Mouse (Mus musculus) neural tube, embryonic 10.5 days (tissue): ENCODE results near the gene Gphb5.
"Not testable (repeated sequence)": the region's sequence is repeated elsewhere in the genome, so short reads cannot be mapped to it uniquely, and the experiment has no call there.

Experiments
- DNase-seq: peaks from one replicate; pipeline ENCODE4 v3.0.0-alpha.2; 2017; ENCODE audit warnings: low spot score; ENCODE audit errors: extremely low spot score

Gphb5 gene

GRCm38 (mm10) chr12:75416681-75417080, at the start of gene Gphb5:
Gphb5 (minus strand) TSS chr12:75416781.
- DNase-seq, result no peak

DNA sequence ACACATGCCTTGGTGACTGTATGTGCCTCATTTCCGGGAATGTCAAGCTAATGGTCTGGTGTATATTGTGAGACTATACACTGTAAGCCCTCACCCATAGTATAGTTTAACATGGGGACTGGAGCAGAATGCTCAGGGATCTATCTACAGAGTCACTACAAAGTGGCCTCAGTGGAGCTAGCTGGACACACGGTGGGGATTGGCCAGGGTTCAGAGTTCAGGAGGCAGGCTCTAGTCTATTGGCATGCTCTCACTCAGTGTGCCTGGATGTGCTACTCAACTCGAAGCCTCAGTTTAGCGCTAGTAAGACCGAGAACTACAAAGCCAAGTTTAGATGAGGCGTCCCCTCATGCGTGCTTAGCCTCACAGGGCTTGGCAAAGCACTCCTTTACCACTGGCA, 49.6 kb upstream of the Gphb5 start:
- DNase-seq, result no peak

DNA sequence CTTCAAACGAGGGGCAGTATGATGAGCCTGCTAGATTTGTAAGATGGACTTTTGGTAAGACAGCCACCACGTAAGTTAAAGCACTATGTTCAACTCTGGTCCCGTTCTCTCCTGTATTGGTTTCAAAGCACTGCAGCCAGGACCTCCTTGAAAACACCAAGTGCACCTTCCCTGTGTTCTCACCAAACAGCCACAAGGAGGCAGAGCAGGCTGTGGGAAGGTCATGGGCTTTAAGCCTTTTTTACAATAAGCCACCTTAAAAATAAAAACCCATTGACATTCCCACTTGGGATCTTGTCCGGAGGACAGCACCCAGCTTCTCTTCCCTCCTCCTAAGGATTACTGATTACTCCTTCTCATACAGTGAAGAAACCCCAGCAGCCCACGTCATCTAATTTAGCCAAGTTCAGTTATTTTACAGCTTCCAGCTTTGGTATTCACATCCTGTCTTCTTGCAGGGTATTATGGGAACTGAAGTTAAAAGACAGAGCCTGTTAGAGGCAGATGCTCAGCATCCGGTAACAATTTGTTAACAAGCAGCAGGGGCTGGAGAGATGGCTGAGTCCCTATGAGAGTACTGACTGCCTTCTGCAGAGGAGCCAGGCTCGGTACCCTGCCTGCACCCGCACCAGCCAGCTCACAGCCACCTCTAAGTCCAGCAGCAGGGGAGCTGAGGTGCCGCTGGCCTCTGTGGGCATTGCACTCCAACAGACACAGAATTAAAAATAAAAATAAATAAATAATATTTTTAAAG, 47.6 kb upstream of the Gphb5 start:
- no peak for DNase-seq

GRCm38 (mm10) chr12:75460561-75460960, 44.0 kb upstream of the Gphb5 start:
- no peak for DNase-seq

DNA sequence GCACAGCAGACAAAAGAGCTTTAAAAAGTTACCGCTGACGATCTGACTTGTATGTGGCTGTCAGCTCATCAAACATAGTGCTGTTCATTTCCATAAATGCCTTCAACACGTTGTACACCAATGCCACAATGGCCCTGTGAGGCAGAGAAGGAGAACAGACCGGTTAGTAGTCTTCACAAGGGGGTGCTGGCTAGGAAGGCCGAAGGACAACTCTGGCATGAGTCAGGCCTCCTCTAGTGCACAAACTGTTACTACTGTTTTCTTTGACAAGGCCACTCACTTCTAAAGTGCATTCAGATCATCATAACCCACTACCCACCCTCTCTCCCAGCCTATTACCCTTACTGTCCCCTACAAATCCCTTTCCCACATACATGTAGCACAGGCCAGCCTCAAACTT, 43.1 kb upstream of the Gphb5 start:
- no peak for DNase-seq

DNA sequence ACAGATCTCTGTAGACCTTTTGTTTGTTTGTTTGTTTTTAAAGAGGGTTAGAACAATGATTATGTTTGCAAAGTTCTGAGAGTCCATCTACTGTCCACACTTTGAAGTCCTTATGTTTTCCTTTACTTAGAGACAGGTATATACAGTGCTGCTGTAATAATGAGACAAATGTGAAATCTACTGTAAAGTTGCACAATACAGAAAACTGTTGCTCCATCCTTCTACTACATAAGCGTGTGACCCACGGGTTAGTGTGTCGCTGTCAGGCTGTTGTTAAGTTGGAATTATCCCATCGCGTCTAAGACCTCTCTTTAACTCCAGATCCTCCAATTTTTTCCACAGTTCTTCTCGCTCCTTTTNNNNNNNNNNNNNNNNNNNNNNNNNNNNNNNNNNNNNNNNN, 36.9 kb upstream of the Gphb5 start:
- no peak for DNase-seq

DNA sequence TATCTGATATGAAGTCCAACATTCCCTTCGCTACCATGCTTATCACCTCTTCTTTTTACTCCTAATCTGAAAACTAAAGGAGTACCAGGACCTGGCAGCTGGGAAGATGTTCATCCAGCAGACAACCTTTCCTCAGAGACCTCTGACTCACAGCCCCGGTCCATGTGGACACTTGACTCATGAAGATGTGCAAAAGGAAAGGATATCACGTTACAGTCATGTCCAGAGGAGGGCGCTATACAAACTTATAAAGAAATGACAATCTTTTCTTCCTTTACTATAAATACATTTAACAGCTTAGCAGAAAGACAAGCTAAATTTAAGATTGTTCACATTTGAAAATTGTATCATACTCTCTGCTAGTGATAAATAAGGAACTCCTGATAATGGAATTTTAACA, 36.4 kb upstream of the Gphb5 start:
- DNase-seq, result no peak

GRCm38 (mm10) chr12:75450592-75450991, 34.0 kb upstream of the Gphb5 start:
- DNase-seq, result no peak

DNA sequence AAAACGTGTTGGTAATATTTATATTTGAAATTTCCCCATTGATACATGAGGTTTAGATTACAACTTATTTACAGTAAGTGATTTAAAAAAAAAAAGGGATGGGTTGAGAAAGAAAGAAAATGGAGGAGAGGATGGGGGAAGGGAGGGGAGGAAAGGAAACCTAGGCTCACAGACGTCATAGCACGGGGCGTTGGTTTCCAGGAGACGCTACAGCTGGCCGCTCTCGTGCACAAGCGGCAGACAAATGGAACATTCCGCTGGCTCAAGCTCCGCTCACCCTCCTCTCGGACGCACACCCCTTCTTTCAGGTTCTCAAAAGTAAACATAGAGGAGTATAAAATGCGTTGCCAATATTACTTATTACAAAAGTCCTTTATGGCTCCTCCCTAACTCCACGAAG, 33.4 kb upstream of the Gphb5 start:
- DNase-seq, result no peak

DNA sequence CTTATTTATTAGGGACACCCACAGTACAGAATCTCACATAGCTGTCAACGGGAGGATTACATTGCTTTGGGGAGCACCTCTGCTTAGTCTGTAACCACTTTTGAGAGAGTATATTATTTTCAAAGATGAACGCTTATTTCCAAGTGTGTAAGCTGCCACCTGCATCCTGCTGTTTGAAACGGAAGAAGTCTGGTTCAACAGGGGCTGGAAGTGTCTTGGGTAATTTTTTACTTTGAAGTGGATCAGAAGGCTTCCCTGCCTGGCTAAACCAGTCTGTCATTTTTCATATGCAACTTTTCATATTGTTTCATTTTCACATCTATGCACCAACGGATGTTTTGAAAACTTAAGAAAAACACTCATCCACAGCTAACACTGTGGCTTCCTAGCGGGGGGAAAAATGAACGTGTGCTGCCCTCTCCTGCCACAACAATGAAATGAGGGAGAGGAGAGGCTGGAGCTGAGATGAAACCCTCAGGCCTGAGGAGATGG, 32.9 kb upstream of the Gphb5 start:
- DNase-seq, result no peak

GRCm38 (mm10) chr12:75448921-75449320, 32.3 kb upstream of the Gphb5 start:
- DNase-seq, result no peak

DNA sequence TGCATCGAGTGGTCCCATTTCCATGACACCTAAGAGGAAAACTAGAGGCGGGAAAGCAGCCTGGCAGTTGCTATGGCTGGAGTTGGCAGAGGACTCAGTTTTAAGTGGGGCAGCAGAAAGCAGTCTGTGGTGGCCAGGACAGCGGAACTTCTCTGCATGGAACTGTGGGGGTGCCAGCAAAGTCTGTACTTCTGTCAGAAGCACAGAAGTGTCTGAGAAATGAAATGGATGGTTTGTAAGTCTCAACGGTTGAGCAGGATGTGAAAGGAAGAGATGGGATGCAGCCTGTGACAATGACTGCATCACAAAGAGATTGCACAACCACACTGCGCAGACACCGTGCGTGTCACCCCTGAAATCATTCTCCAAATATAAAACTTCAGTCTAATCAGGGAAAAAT, 29.7 kb upstream of the Gphb5 start:
- no peak for DNase-seq

GRCm38 (mm10) chr12:75432400-75432799, 15.8 kb upstream of the Gphb5 start:
- DNase-seq, result not testable (repeated sequence)

DNA sequence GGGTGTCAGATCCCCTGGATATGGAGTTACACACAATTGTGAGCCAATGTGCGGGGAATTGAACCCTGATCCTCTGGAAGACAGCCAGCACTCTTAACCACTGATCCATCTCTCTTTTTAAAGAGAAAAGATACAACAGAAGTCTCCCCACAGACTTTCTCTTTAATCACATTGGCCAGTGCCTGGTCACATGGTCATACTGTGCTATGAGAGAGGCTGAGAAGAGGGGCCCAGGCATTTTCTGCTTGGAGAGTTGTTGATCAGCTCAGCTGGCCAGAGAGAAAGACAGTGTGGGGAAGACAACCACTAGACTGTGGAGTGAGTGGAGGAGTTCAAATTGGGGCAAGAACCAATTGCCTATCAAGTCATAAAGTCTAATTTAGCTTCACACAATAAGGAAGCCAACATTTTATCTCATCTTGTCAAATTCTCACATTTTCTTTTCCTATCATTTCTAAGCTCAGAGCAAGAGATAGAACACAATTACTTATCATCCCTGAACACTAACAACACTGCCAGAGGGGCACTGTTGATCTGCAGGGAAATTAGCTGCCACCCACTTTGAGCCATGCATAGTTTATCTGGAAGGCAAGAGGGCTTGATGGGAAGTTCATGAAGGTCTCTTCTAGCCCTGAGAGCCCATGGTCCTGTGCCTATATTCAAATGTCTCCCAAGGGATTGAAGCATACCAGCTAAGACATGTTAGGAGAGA, 13.3 kb upstream of the Gphb5 start:
- DNase-seq, result no peak

DNA sequence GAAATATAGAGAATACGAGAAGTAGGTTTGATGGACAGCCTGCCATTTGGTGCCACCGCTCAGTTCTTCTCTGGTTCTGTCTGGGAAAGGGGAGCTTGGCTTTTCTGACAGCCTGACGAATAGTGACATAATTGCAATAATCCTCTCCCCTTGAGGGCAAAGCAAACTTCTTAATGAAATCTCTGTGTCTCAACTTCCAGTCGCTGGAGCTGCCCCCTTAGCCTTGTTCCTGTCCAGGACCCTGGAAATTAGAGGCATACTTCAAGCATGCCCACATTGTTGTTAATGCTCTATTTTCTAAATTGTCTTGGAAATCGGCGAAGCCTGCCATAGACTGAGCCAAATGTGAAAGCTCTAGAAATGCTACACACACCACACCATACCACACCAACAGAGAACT, 12.1 kb upstream of the Gphb5 start:
- DNase-seq, result no peak

DNA sequence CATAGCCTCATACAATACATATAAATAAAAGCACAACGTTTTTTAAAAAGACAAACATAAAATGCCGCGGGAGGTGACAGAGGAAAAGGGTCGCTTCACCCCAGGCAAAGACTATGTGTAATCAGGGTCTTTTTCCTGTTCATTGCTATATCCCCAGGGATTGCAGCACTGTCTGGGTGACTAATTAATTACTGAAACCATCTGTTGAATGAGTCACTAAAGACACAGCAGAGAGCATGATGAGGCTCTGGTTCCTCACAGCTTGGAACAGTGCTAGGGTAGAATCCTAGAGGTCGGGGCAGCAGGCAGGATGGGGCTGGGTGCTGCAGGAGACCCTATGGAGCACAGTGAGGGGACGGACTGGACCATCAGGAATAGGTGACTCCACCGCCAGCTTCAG, 9.3 kb upstream of the Gphb5 start:
- DNase-seq, result no peak

GRCm38 (mm10) chr12:75424817-75425216, 8.2 kb upstream of the Gphb5 start:
- no peak for DNase-seq

DNA sequence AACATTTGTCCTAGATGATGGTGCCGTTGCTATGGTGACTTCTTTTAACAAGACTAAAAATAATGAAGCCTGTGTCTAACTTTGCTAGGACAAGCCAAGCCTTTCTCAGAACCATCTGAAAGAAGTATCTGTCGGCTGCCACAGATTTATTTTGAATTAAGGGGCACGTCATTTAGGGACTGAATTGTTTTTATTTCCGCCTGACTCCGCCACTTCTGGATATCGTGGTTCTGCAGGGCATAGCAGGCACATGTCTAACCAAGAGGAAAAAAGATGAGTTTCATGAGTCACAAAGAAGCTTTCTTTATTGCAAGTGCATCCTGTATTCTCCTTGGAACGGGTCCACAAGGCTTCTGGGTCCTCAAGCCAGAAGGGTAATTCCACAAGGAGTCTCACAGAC, 7.8 kb upstream of the Gphb5 start:
- DNase-seq, result no peak

- peak; percentile 15 for DNase-seq
Measured at GRCm38 (mm10) chr12:75414991-75415390, 1.6 kb downstream of the Gphb5 start.

DNA sequence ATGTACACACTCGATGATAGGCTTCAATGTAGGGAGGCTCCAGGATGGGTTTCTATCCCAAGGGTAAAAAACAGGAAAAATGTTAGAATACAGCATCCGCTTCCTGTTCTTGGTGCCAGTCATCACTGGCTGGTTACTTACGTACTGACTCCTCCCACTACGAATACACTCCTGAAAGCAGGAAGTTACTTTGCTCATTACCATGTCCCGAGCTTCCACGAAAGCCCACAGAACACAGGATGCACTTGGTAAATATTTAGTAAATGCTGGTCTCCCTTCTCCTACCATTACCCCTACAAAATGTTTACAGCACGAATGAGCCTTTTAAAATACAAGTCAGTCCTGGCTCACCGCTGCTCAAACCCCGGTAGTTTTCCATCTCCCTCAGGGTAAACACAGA, 3.6 kb downstream of the Gphb5 start:
- DNase-seq, result no peak

- no peak for DNase-seq
Measured at GRCm38 (mm10) chr12:75397077-75397476, 19.5 kb downstream of the Gphb5 start.

DNA sequence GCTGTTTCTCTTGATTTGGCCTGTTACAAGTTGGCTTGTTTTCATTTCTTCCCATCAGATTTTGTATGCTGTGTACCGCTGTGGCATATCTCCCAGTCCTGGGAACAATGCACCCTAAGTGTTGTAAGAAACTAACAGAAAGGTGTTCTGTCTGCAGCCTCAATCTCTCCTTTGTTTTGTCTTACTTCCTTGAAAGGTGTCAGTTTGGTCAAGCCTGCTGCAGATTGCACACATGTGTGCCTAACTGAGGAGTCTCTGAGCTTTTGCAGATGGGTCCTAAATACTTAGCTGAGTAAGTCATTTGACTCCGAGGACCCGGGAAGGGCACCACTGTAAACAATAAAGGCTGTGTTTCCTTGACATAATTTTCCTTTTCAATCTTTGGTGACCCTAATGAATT, 20.0 kb downstream of the Gphb5 start:
- no peak for DNase-seq
